Mouse (Mus musculus) intestine, embryonic 14.5 days (tissue): ENCODE data around the gene Svs1. TPM values are rescaled to one million over a fixed set of nuclear protein-coding genes. Genes with fewer than 3 reads are reported as not detected.

Experiments
- ATAC-seq: fragments of 200-750 bp; cut with Nextera tagmentation; replicated peaks from 2 replicates; pipeline ENCODE4 v1.8.0; 2017; ENCODE audit warnings: low read depth, moderate number of reproducible peaks, moderate TSS enrichment, moderate library complexity; ENCODE audit not compliant: low FRiP score, low TSS enrichment
- DNase-seq: peaks from one replicate; pipeline ENCODE4 v3.0.0-alpha.2; 2018; ENCODE audit warnings: low spot score
- H3K27ac ChIP-seq: fragments of 300-500 bp; sonication (generic); 2 replicates; pipeline ENCODE4 v1.5.1; 2014; ENCODE audit warnings: low read depth, mild to moderate bottlenecking, control low read depth
- H3K27me3 ChIP-seq: fragments of 300-500 bp; sonication (generic); replicated peaks from 2 replicates; pipeline ENCODE4 v1.6.1; 2014; ENCODE audit warnings: low read length, control low read depth; ENCODE audit not compliant: control insufficient read depth, insufficient read depth
- H3K36me3 ChIP-seq: fragments of 300-500 bp; sonication (generic); 2 replicates; pipeline ENCODE4 v1.6.1; 2014; ENCODE audit warnings: low read length, control low read depth; ENCODE audit not compliant: control insufficient read depth, insufficient read depth
- H3K4me1 ChIP-seq: fragments of 300-500 bp; sonication (generic); replicated peaks from 2 replicates; pipeline ENCODE4 v1.6.1; 2014; ENCODE audit warnings: low read length, control low read depth, mixed read lengths; ENCODE audit not compliant: control insufficient read depth, insufficient read depth
- H3K4me2 ChIP-seq: fragments of 300-500 bp; sonication (generic); 2 replicates; pipeline ENCODE4 v1.6.1; 2014; ENCODE audit warnings: low read length
- H3K4me3 ChIP-seq: fragments of 300-500 bp; sonication (generic); 2 replicates; pipeline ENCODE4 v1.5.1; 2014; ENCODE audit warnings: low read depth, low read length, control low read depth, mixed read lengths
- H3K9ac ChIP-seq: fragments of 300-500 bp; sonication (generic); 2 replicates; pipeline ENCODE4 v1.6.1; 2014; ENCODE audit warnings: mild to moderate bottlenecking, low read length
- H3K9me3 ChIP-seq: fragments of 300-500 bp; sonication (generic); 2 replicates; pipeline ENCODE4 v1.6.1; 2016; ENCODE audit warnings: low read length, control low read depth; ENCODE audit not compliant: control insufficient read depth
- WGBS: fragments of 180-500 bp; shearing (Covaris S2); extraction: QIAGEN DNeasy Blood & Tissue Kit; methylation state at CpG from one replicate; pipeline ENCODE4 v1.1.7; 2014; 5-methylcytosine and 5-hydroxymethylcytosine counted together
- polyA plus RNA-seq: library from polyadenylated mRNA; unstranded; fragments of >200 nt; fragmentation: Nextera tagmentation; extraction: Ambion mirVana; gene quantifications from 2 replicates; pipeline ENCODE4 v1.2.1, GENCODE M21; 2014

Svs1 gene
- polyA plus RNA-seq, 1 experiment from 2014 or later: not detected

DNA sequence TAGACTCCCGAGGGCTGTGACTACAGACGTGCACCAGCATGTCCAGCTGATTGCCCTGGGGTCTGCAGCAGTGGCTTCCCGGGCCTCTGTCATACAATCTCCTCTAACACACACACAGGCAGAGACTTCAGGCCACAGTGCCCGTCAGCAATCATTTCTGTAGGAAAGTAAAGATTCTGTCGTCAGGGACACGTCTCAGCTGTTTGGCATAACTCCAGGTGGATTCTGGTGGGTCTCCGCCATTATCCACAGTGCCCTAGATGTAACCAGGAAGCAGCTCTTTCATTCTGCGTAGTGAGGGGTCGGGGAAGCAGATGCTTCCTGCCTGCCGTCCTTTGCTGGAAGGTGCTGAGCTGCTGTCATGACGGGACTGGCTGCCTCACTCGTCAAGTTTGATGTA, 30.5 kb downstream of the Svs1 start:
- no peak for ATAC-seq
- H3K9me3 ChIP-seq: no peaks in the 10 kb centered on the region

DNA sequence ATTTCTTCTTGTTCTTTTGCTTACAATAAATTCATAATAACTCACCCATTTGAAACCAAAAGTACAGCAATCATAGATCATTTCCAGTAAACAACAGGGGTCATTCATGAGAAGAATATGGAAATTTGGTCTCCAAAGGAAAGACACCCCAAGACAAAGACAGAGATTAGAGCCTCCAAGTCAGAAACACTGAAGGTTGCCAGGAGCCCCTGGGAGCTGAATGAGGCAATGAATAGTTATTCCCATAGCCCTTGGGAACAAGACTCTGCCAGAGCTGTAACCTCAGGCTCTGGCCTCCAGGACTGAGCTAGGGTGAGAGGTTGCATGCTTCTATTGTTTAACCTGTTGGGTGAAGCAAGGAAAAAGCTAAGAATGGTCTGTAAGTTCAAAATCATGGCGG, 32.7 kb downstream of the Svs1 start:
- Histone ChIP-seq H3K9ac (no peak overlapping the region), H3K36me3 (no peaks in the 10 kb centered on the region), H3K4me3 (no peak overlapping the region), H3K4me1 (no peaks in the 10 kb centered on the region), H3K27me3 (no peaks in the 10 kb centered on the region), H3K4me2 (no peak overlapping the region), H3K9me3 (no peaks in the 10 kb centered on the region), H3K27ac (no peak overlapping the region)
- DNase-seq (no peak), ATAC-seq (no peak)
- WGBS: 89% methylated on average over 1 of the region's 1 CpGs

More for the DNA sequence above, 30.5 kb downstream of the Svs1 start:
- WGBS: 58% methylated on average over 12 of the region's 12 CpGs
- H3K4me1 ChIP-seq: no peaks in the 10 kb centered on the region
- H3K4me2 ChIP-seq: no peak overlapping the region
- no peak overlapping the region for H3K9ac ChIP-seq
- H3K4me3 ChIP-seq: no peak overlapping the region
- no peaks in the 10 kb centered on the region for H3K27me3 ChIP-seq
- DNase-seq: no peak
- no peaks in the 10 kb centered on the region for H3K36me3 ChIP-seq
- no peak overlapping the region for H3K27ac ChIP-seq

DNA sequence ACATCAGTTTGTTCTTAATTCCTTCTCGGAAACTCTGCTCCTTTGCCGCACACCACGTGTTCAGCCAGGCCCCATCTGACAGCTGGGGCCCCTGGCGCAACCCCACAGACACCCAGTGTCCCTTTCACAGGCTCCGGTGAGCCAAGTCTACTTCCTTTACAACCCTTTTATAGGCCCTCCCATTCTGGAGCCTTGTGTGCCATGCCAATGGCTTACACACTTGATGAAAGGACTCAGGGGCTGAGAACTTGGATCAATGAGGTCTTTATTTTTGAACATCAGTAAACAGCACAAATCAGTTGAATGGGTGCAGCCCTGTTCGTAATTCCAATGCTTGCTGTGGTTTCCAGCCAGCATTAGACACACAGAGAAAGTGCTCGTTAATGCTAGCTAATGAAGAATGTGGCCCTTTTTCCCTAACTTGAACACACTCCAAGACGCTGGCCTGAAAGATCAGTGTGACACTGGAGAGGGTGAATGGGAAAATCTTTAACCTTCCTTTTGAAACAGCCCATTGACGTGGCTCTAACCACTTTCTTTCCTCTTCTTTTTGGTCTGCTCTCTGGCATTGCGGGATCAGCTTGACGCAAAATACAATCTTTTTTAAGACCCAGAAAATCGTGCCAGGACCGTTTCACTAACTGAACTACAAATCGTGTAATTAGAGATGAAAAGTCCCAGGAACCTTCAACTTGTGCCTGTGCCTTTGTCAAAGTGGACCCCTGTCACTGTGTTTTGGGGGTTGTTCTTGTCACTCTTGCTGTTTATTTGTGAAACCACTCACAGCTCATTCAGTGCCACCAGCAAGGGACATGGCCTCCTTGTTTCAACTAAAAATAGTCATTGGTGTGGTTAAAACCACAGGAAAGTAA, 34.7 kb downstream of the Svs1 start:
- WGBS: 73% methylated on average over 14 of the region's 14 CpGs

DNA sequence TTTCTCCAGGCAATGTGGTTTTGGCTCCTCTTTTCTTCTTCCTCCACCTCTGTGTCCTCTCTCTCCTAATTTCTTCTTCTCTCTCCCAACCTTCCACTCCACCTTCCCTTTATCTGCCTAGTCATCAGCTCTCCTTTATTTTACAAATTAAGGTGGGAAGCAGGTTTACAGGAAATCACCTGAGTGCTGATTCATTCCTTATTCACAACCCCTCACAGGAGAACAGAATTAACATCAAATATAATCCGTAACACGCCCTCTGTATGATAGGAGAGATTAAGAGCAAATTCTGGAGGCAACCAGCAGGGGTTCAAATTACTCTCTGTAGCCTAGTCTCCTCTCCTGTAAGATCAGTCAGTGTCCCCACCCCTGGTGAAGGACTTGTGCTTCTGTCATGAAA, 35.7 kb downstream of the Svs1 start:
- no peaks in the 10 kb centered on the region for H3K9me3 ChIP-seq
- no peak overlapping the region for H3K9ac ChIP-seq
- 73% methylated on average over 2 of the region's 2 CpGs for WGBS

More for the DNA sequence above, 34.7 kb downstream of the Svs1 start:
- Histone ChIP-seq H3K27me3 (no peaks in the 10 kb centered on the region), H3K36me3 (no peaks in the 10 kb centered on the region), H3K4me1 (no peaks in the 10 kb centered on the region), H3K4me3 (no peak overlapping the region), H3K4me2 (no peak overlapping the region), H3K27ac (no peak overlapping the region), H3K9me3 (no peaks in the 10 kb centered on the region), H3K9ac (no peak overlapping the region)
- DNase-seq (no peak), ATAC-seq (no peak)

DNA sequence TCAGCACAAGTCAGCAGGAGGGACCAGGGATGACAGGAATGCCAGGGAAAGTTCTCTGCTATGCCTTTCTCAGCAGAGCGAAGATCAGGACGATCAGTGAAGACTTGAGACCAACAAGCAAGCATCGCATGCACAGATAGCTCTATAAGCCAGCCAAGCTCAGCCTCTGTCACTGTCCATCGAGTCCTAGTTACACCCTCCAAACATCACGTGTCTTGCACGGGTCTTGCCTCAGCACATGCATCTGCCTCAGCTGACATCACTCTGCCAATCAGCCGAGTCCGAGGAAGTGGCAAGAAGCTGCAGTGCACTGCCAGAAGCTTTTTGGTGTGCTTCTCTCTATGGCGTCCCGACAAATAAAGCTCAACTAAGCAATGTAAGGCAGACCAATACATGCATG, 36.7 kb downstream of the Svs1 start:
- H3K27ac ChIP-seq: no peak overlapping the region
- H3K36me3 ChIP-seq: no peaks in the 10 kb centered on the region
- H3K9ac ChIP-seq: no peak overlapping the region
- H3K4me1 ChIP-seq: no peaks in the 10 kb centered on the region
- no peak for DNase-seq
- no peaks in the 10 kb centered on the region for H3K9me3 ChIP-seq
- H3K4me2 ChIP-seq: no peak overlapping the region
- H3K4me3 ChIP-seq: no peak overlapping the region
- no peaks in the 10 kb centered on the region for H3K27me3 ChIP-seq
- 87% methylated on average over 10 of the region's 10 CpGs for WGBS
- ATAC-seq: no peak

More for the DNA sequence above, 35.7 kb downstream of the Svs1 start:
- Histone ChIP-seq H3K27ac (no peak overlapping the region), H3K4me2 (no peak overlapping the region), H3K36me3 (no peaks in the 10 kb centered on the region), H3K27me3 (no peaks in the 10 kb centered on the region), H3K4me1 (no peaks in the 10 kb centered on the region), H3K4me3 (no peak overlapping the region)
- ATAC-seq (no peak), DNase-seq (no peak)

DNA sequence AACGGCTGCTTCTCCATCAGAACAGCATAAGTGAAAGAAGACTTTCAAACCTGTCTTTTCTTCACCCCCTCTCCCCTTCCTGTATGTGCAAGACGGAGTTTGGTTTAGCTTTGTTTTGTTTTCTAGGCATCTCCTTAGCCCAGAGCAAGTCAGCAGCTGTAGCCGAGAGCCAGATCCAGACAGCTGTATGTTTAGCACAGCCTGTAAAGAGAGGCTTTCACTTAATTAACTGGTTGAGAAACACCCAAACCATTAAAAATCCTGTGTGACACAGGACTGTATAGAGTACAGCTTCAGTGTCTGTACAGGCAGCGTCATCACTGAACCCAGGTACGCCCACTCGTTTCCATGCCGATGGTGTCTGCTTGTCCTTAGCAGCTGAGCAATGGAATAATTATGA, 38.6 kb downstream of the Svs1 start:
- no peak overlapping the region for H3K9ac ChIP-seq
- no peak overlapping the region for H3K4me3 ChIP-seq
- no peaks in the 10 kb centered on the region for H3K9me3 ChIP-seq
- no peak for ATAC-seq
- no peak overlapping the region for H3K4me2 ChIP-seq
- WGBS: 83% methylated on average over 7 of the region's 7 CpGs
- no peaks in the 10 kb centered on the region for H3K36me3 ChIP-seq
- no peak for DNase-seq
- no peak overlapping the region for H3K27ac ChIP-seq
- H3K27me3 ChIP-seq: no peaks in the 10 kb centered on the region
- H3K4me1 ChIP-seq: no peaks in the 10 kb centered on the region

- H3K4me2 ChIP-seq: no peak overlapping the region
- no peak overlapping the region for H3K9ac ChIP-seq
- ATAC-seq (no peak), DNase-seq (no peak)
- no peak overlapping the region for H3K27ac ChIP-seq
- no peaks in the 10 kb centered on the region for H3K9me3 ChIP-seq
- WGBS: 84% methylated on average over 5 of the region's 5 CpGs
- no peak overlapping the region for H3K4me3 ChIP-seq
- H3K36me3 ChIP-seq: no peaks in the 10 kb centered on the region
- H3K27me3 ChIP-seq: no peaks in the 10 kb centered on the region
- no peaks in the 10 kb centered on the region for H3K4me1 ChIP-seq
These were observed 39.8 kb downstream of the Svs1 start for GRCm38 (mm10) chr6:49026496-49026895.

GRCm38 (mm10) chr6:49028019-49028418, 41.4 kb downstream of the Svs1 start:
- WGBS: 63% methylated on average over 6 of the region's 6 CpGs
- ATAC-seq: peak; percentile 97

GRCm38 (mm10) chr6:49028708-49029107, 42.0 kb downstream of the Svs1 start:
- no peak overlapping the region for H3K4me3 ChIP-seq
- H3K9me3 ChIP-seq: no peaks in the 10 kb centered on the region
- H3K9ac ChIP-seq: no peak overlapping the region
- H3K4me1 ChIP-seq: no peaks in the 10 kb centered on the region
- no peak for DNase-seq
- H3K27ac ChIP-seq: peak overlapping the region; percentile 55; the same call in 1 of the 2 replicates
- no peak overlapping the region for H3K4me2 ChIP-seq
- H3K36me3 ChIP-seq: no peaks in the 10 kb centered on the region
- no peaks in the 10 kb centered on the region for H3K27me3 ChIP-seq
- WGBS: 65% methylated on average over 3 of the region's 3 CpGs
- ATAC-seq: peak; percentile 54; the same call in 1 of the 2 replicates

More at GRCm38 (mm10) chr6:49028019-49028418, 41.4 kb downstream of the Svs1 start:
- Histone ChIP-seq H3K9ac (no peak overlapping the region), H3K27me3 (no peaks in the 10 kb centered on the region), H3K4me1 (no peaks in the 10 kb centered on the region), H3K9me3 (no peaks in the 10 kb centered on the region), H3K4me2 (no peak overlapping the region), H3K27ac (peak overlapping the region; percentile 55; the same call in 1 of the 2 replicates), H3K36me3 (no peaks in the 10 kb centered on the region), H3K4me3 (no peak overlapping the region)
- no peak for DNase-seq
